Mouse (Mus musculus) cerebellum, postnatal 36 days (tissue): ENCODE data around the gene Mmp9.

ENCODE experiments used
- DNase-seq, 2 experiments: peaks; one replicate each; pipeline ENCODE4 v3.0.0; 2021 to 2022; ENCODE audit warnings: mixed read lengths in 2 of 2

Mmp9 gene

GRCm38 (mm10) chr2:164956195-164956594, 15.6 kb downstream of the Mmp9 start:
- no peak for DNase-seq

- DNase-seq = no peak
Observed at GRCm38 (mm10) chr2:164957548-164958315, 17.2 kb downstream of the Mmp9 start.

- peak; percentile 81 to 86 for DNase-seq
Observed at GRCm38 (mm10) chr2:164960716-164961441, 20.3 kb downstream of the Mmp9 start, which contains the start of gene Slc12a5. Slc12a5 (plus strand) TSS chr2:164960802.

- peak; percentile 87 to 89 for DNase-seq
Observed at GRCm38 (mm10) chr2:164961506-164962182, 21.1 kb downstream of the Mmp9 start.

- no peak for DNase-seq
Observed at GRCm38 (mm10) chr2:164962183-164962580, 21.6 kb downstream of the Mmp9 start.

- no peak for DNase-seq
Observed at GRCm38 (mm10) chr2:164964242-164964894, 23.8 kb downstream of the Mmp9 start.

GRCm38 (mm10) chr2:164964981-164965380, 24.4 kb downstream of the Mmp9 start:
- no peak for DNase-seq

- DNase-seq = no peak
Observed at GRCm38 (mm10) chr2:164966381-164966780, 25.8 kb downstream of the Mmp9 start.

- DNase-seq = peak; percentile 57
Observed at GRCm38 (mm10) chr2:164967193-164967592, 26.6 kb downstream of the Mmp9 start.

- DNase-seq = peak; percentile 84 to 91
Observed at GRCm38 (mm10) chr2:164967761-164968440, 27.3 kb downstream of the Mmp9 start.

- peak; percentile 60 to 61 for DNase-seq
Observed at GRCm38 (mm10) chr2:164968451-164968851, 27.9 kb downstream of the Mmp9 start.

GRCm38 (mm10) chr2:164969348-164969781, 28.8 kb downstream of the Mmp9 start:
- DNase-seq = peak; percentile 49 to 62

- peak; percentile 80 to 86 for DNase-seq
Observed at GRCm38 (mm10) chr2:164970631-164971196, 30.1 kb downstream of the Mmp9 start.

GRCm38 (mm10) chr2:164972646-164973045, 32.1 kb downstream of the Mmp9 start:
- no peak for DNase-seq

- DNase-seq = peak in 1 of 2 experiments; percentile 49
Observed at GRCm38 (mm10) chr2:164975611-164976010, 35.0 kb downstream of the Mmp9 start.

- DNase-seq = no peak
Observed at GRCm38 (mm10) chr2:164979749-164980148, 39.2 kb downstream of the Mmp9 start.

GRCm38 (mm10) chr2:164985962-164986361, 45.4 kb downstream of the Mmp9 start:
- peak in 1 of 2 experiments; percentile 36 for DNase-seq

- DNase-seq = peak; percentile 76 to 81
Observed at GRCm38 (mm10) chr2:164986371-164987027, 45.9 kb downstream of the Mmp9 start.

GRCm38 (mm10) chr2:164988777-164989176, 48.2 kb downstream of the Mmp9 start:
- no peak for DNase-seq

GRCm38 (mm10) chr2:164991111-164991510, 50.5 kb downstream of the Mmp9 start:
- no peak for DNase-seq

GRCm38 (mm10) chr2:164991808-164992207, 51.2 kb downstream of the Mmp9 start:
- no peak for DNase-seq
